Mouse (Mus musculus) small intestine, adult 2 months (tissue): ENCODE data around the gene Gnas.

ENCODE experiments used
- CTCF ChIP-seq: fragments of 200-500 bp; IDR thresholded peaks from 2 replicates; pipeline ENCODE4 v1.5.1; 2012; ENCODE audit warnings: low read depth, mild to moderate bottlenecking, control low read depth, inconsistent platforms, low read length, moderate library complexity, mixed read lengths; ENCODE audit not compliant: insufficient replicate concordance, insufficient read length; ENCODE audit errors: extremely low read depth
- POLR2A ChIP-seq: fragments of 200-500 bp; IDR thresholded peaks from 2 replicates; pipeline ENCODE4 v1.6.1; 2012; ENCODE audit warnings: low read depth, mild to moderate bottlenecking, control low read depth, inconsistent platforms, low read length, moderate library complexity

DNA sequence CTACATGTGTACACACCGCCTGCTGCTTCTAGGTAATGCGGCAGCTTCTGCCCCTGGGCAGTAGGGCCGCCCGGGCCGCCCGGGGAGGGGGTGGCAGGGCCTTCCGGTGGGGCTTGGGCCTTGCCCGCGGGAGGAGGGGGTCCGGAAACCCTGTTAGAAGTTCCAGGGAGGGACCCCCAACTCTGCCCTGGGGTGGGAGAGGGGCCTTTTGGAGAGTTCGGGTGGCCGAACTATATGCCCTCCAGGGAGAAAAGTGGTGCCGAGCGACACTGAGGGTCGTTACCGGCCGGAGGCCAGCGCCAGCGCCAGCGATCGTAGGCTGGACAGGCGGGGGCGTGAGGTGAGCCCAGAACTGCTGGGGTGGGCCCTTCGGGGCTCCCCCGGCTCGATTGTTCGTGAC, 16.1 kb downstream of the Gnas start:
- TF ChIP-seq POLR2A (no peak), CTCF (no peak)
